Mouse (Mus musculus): ENCODE data around the gene Lonp1.

GRCm38 (mm10) chr17:56627530-56628277, 1.0 kb upstream of the Lonp1 start, which contains the start of gene Catsperd:
- TF ChIP-seq ZNF384 (IDR thresholded peaks at IDR 0.05; ENCODE audit: low read depth, low read length) (no peak), CHD2 (IDR thresholded peaks at IDR 0.05; ENCODE audit: low read depth, low read length) (no peak)
